Mouse (Mus musculus) heart, embryonic 16.5 days (tissue): ENCODE data around the gene Mpl. TPM values are rescaled to one million over a fixed set of nuclear protein-coding genes. Genes with fewer than 3 reads are reported as not detected.

ENCODE experiments used
- ATAC-seq: fragments of 200-750 bp; cut with Nextera tagmentation; replicated peaks from 2 replicates; pipeline ENCODE4 v1.8.0; 2017; ENCODE audit warnings: moderate number of reproducible peaks; ENCODE audit not compliant: insufficient read depth, low FRiP score; ENCODE audit errors: extremely low read depth
- H3K27ac ChIP-seq: fragments of 300-500 bp; sonication (generic); 2 replicates; pipeline ENCODE4 v1.5.1; 2014; ENCODE audit warnings: mild to moderate bottlenecking, low read length, control low read depth, moderate library complexity
- H3K27me3 ChIP-seq: fragments of 300-500 bp; sonication (generic); 2 replicates; pipeline ENCODE4 v1.6.1; 2014; ENCODE audit warnings: low read length, mixed read lengths; ENCODE audit not compliant: control insufficient read depth, insufficient read depth
- H3K36me3 ChIP-seq: fragments of 300-500 bp; sonication (generic); 2 replicates; pipeline ENCODE4 v1.6.1; 2014; ENCODE audit not compliant: control insufficient read depth, insufficient read depth
- H3K4me1 ChIP-seq: fragments of 300-500 bp; sonication (generic); 2 replicates; pipeline ENCODE4 v1.6.1; 2014; ENCODE audit warnings: low read length, mixed read lengths; ENCODE audit not compliant: control insufficient read depth, insufficient read depth
- H3K4me2 ChIP-seq: fragments of 300-500 bp; sonication (generic); 2 replicates; pipeline ENCODE4 v1.6.1; 2014; ENCODE audit warnings: low read depth, mild to moderate bottlenecking, control low read depth, low read length
- H3K4me3 ChIP-seq: fragments of 300-500 bp; sonication (generic); 2 replicates; pipeline ENCODE4 v1.5.1; 2014; ENCODE audit warnings: mild to moderate bottlenecking, control low read depth, low read length
- H3K9ac ChIP-seq: fragments of 300-500 bp; sonication (generic); 2 replicates; pipeline ENCODE4 v1.6.1; 2014; ENCODE audit warnings: low read length, control low read depth
- H3K9me3 ChIP-seq: fragments of 300-500 bp; sonication (generic); replicated peaks from 2 replicates; pipeline ENCODE4 v1.6.1; 2016; ENCODE audit warnings: low read length; ENCODE audit not compliant: control insufficient read depth
- WGBS: fragments of 180-500 bp; shearing (Covaris S2); extraction: QIAGEN DNeasy Blood & Tissue Kit; methylation state at CpG from one replicate; pipeline ENCODE4 v1.1.7; 2014; 5-methylcytosine and 5-hydroxymethylcytosine counted together
- polyA plus RNA-seq: library from polyadenylated mRNA; unstranded; fragments of >200 nt; fragmentation: Nextera tagmentation; extraction: Ambion mirVana; gene quantifications from 2 replicates; pipeline ENCODE4 v1.2.1, GENCODE M21; 2015

Mpl gene
- polyA plus RNA-seq, 1 experiment from 2014 or later = 0.88 TPM

- peaks cover 61% of the 10 kb centered on the region for H3K36me3 ChIP-seq
- no peak overlapping the region for H3K4me3 ChIP-seq
- H3K9ac ChIP-seq = no peak overlapping the region
- 61% methylated on average over 3 of the region's 3 CpGs for WGBS
- no peaks in the 10 kb centered on the region for H3K9me3 ChIP-seq
- H3K27ac ChIP-seq = peak overlapping the region; percentile 39
- H3K4me1 ChIP-seq = peaks cover 24% of the 10 kb centered on the region
- H3K4me2 ChIP-seq = no peak overlapping the region
- no peak for ATAC-seq
- no peaks in the 10 kb centered on the region for H3K27me3 ChIP-seq
Observed at GRCm38 (mm10) chr4:118396433-118396832, 60.9 kb downstream of the Mpl start.

GRCm38 (mm10) chr4:118395289-118395688 is 62.0 kb downstream of the Mpl start:
- ATAC-seq = peak; percentile 65

GRCm38 (mm10) chr4:118394505-118394904 is 62.8 kb downstream of the Mpl start:
- peaks cover 24% of the 10 kb centered on the region for H3K4me1 ChIP-seq
- H3K4me2 ChIP-seq = no peak overlapping the region
- H3K9ac ChIP-seq = peak overlapping the region; percentile 33
- H3K9me3 ChIP-seq = no peaks in the 10 kb centered on the region
- H3K4me3 ChIP-seq = no peak overlapping the region
- peak overlapping the region; percentile 94 for H3K27ac ChIP-seq
- H3K27me3 ChIP-seq = no peaks in the 10 kb centered on the region
- peaks cover 61% of the 10 kb centered on the region for H3K36me3 ChIP-seq
- 29% methylated on average over 6 of the region's 6 CpGs for WGBS
- peak; percentile 80 for ATAC-seq

More at GRCm38 (mm10) chr4:118395289-118395688, 62.0 kb downstream of the Mpl start:
- Histone ChIP-seq H3K9ac (no peak overlapping the region), H3K27me3 (no peaks in the 10 kb centered on the region), H3K4me3 (no peak overlapping the region), H3K9me3 (no peaks in the 10 kb centered on the region), H3K27ac (peak overlapping the region; percentile 94), H3K4me1 (peaks cover 24% of the 10 kb centered on the region), H3K4me2 (no peak overlapping the region), H3K36me3 (peaks cover 61% of the 10 kb centered on the region)
- 43% methylated on average over 4 of the region's 4 CpGs for WGBS

Other genes with a start within 250 kb of the Mpl start
- 22.9 and 27.7 TPM in 2 replicates for gene Ptprf, start 166.1 kb downstream of the Mpl start, polyA plus RNA-seq
- 5.3 and 5.5 TPM in 2 replicates for gene Szt2, start 48.2 kb downstream of the Mpl start, polyA plus RNA-seq
- 67.8 and 70.6 TPM in 2 replicates for gene Med8, start 48.2 kb downstream of the Mpl start, polyA plus RNA-seq
- gene Elovl1, start 29.4 kb downstream of the Mpl start, polyA plus RNA-seq = 66.5 and 69.4 TPM in 2 replicates
- gene Cdc20, start 20.2 kb downstream of the Mpl start, polyA plus RNA-seq = 189 and 195 TPM in 2 replicates
- 52.1 and 60.8 TPM in 2 replicates for gene Tie1, start 32.5 kb upstream of the Mpl start, polyA plus RNA-seq
- 1.4 and 1.8 TPM in 2 replicates for gene 2610528J11Rik, start 69.5 kb upstream of the Mpl start, polyA plus RNA-seq
- gene Tmem125, start 86.5 kb upstream of the Mpl start, polyA plus RNA-seq = 0.80 and 0.95 TPM in 2 replicates
- 0.33 and 0.54 TPM in 2 replicates for gene Cfap57, start 163.3 kb upstream of the Mpl start, polyA plus RNA-seq
- gene Ebna1bp2, start 163.3 kb upstream of the Mpl start, polyA plus RNA-seq = 70.7 and 105 TPM in 2 replicates
- not detected in 2 replicates for gene Olfr62, start 201.4 kb upstream of the Mpl start, polyA plus RNA-seq
- 0.05 TPM in 1 of 2 replicates, not detected in the other for gene Olfr1342, start 235.2 kb upstream of the Mpl start, polyA plus RNA-seq
- gene Olfr1341, start 246.0 kb upstream of the Mpl start, polyA plus RNA-seq = not detected in 2 replicates